Mouse (Mus musculus) forebrain, embryonic 13.5 days (tissue): ENCODE data around the gene Entpd2. TPM values are rescaled to one million over a fixed set of nuclear protein-coding genes. Genes with fewer than 3 reads are reported as not detected.

Experiments
- ATAC-seq: fragments of 200-750 bp; cut with Nextera tagmentation; 2 replicates; pipeline ENCODE4 v1.8.0; 2017
- H3K27ac ChIP-seq: fragments of 300-500 bp; sonication (generic); 2 replicates; pipeline ENCODE4 v1.5.1; 2015; ENCODE audit warnings: inconsistent platforms, mild to moderate bottlenecking, moderate library complexity
- H3K27me3 ChIP-seq: fragments of 300-500 bp; sonication (generic); 2 replicates; pipeline ENCODE4 v1.6.1; 2015; ENCODE audit warnings: mild to moderate bottlenecking, inconsistent platforms
- H3K36me3 ChIP-seq: fragments of 300-500 bp; sonication (generic); 2 replicates; pipeline ENCODE4 v1.6.1; 2015; ENCODE audit warnings: mild to moderate bottlenecking, inconsistent platforms; ENCODE audit not compliant: poor library complexity, severe bottlenecking
- H3K4me1 ChIP-seq: fragments of 300-500 bp; sonication (generic); 2 replicates; pipeline ENCODE4 v1.6.1; 2015; ENCODE audit warnings: inconsistent platforms
- H3K4me2 ChIP-seq: fragments of 300-500 bp; sonication (generic); 2 replicates; pipeline ENCODE4 v1.6.1; 2015; ENCODE audit warnings: inconsistent platforms, mild to moderate bottlenecking, moderate library complexity
- H3K4me3 ChIP-seq: fragments of 300-500 bp; sonication (generic); 2 replicates; pipeline ENCODE4 v1.5.1; 2015; ENCODE audit warnings: mild to moderate bottlenecking, inconsistent platforms
- H3K9ac ChIP-seq: fragments of 300-500 bp; sonication (generic); 2 replicates; pipeline ENCODE4 v1.6.1; 2015; ENCODE audit warnings: mild to moderate bottlenecking, inconsistent platforms
- H3K9me3 ChIP-seq: fragments of 300-500 bp; sonication (generic); replicated peaks from 2 replicates; pipeline ENCODE4 v1.6.1; 2016; ENCODE audit warnings: inconsistent platforms
- WGBS: fragments of 180-500 bp; shearing (Covaris S2); methylation state at CpG from one replicate; pipeline ENCODE4 v1.1.7; 2015; 5-methylcytosine and 5-hydroxymethylcytosine counted together
- polyA plus RNA-seq: library from polyadenylated mRNA; unstranded; fragments of >200 nt; fragmentation: Nextera tagmentation; extraction: Ambion mirVana; gene quantifications from 2 replicates; pipeline ENCODE4 v1.2.1, GENCODE M21; 2015

Gene Entpd2
- polyA plus RNA-seq = 0.68 and 0.98 TPM in 2 replicates

DNA sequence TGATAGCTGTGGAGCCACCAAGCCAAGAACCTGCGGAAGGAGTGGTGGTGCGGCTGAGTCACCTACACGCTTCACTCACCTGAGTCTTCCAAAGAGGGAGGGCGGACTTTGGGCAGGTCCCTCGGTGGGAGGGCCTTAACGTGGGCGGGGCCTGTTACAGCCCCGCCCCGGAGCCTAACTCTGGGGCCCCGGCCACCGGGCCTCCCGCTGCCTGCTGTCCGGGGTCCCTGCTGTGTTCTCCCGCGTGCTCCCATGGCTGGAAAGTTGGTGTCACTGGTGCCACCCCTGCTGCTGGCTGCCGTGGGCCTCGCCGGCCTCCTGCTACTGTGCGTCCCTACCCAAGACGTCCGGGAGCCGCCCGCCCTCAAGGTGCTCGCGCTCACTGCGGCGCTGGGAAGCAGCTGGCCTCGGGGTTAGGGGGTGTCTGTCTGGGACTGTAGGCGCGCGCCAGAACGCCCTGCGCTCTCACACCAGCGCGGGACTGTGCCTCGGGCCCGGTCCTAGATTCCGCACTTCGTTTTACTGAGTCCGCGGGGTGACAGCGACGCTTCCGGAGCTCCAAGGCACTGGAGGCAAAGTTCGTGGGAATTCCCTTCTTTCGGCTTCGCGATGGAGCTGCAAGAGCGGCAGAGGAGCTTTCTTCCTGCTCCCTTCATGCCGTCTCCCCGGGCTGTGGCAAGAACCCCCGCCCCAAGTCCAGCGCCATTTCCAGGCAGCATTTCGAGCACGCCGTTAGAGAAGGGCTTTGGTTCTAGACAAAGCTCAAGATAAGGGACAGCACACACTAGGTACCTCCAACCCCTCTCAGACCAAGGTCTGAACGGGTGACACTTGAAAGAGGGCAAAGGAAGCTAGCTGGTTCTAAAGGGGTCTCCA is at the start of gene Entpd2:
Gene Entpd2 (plus strand): TSS at position 154 of the 876 bp plus-strand sequence.
- H3K4me2 ChIP-seq = peak within 1 kb of the TSS; percentile 61
- peaks cover 74% of the 10 kb centered on the region for H3K27me3 ChIP-seq
- WGBS = 2% methylated on average over 57 of the region's 57 CpGs
- peak within 1 kb of the TSS; percentile 35 for H3K4me3 ChIP-seq
- H3K27ac ChIP-seq = no peak within 1 kb of the TSS
- 0 out of 2 replicates have a peak, but pooled peaks have one; percentile 27 for ATAC-seq
- peak within 1 kb of the TSS; percentile 41 for H3K9ac ChIP-seq
- peaks cover 30% of the 10 kb centered on the region for H3K4me1 ChIP-seq
- H3K36me3 ChIP-seq = no peaks in the 10 kb centered on the region
- no peaks in the 10 kb centered on the region; the same call in 1 of the 2 replicates for H3K9me3 ChIP-seq

DNA sequence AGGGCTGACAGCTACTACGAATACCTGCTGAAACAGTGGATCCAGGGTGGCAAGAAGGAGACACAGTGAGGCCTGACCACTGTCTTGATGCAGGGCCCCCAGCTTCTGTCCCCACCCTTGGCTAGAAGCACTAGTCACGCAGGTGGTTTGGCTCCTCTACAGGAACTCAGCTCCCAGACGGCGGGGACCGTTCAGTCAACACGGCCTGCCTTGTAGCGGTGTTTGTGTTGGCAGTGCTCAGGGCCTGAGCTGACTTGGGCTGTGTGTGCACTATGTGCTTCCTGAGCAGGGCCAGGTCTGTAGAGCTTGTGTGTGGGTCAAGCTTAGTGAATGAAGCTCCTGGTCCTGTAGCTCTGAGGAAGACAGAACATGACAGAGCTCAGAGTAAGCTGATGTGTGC is 47.5 kb upstream of the Entpd2 start:
- Histone ChIP-seq H3K4me3 (no peak overlapping the region), H3K9me3 (no peaks in the 10 kb centered on the region), H3K27ac (no peak overlapping the region), H3K9ac (no peak overlapping the region), H3K4me1 (no peaks in the 10 kb centered on the region), H3K27me3 (no peaks in the 10 kb centered on the region), H3K36me3 (peaks cover 98% of the 10 kb centered on the region), H3K4me2 (no peak overlapping the region)
- WGBS = 96% methylated on average over 7 of the region's 7 CpGs
- no peak for ATAC-seq

DNA sequence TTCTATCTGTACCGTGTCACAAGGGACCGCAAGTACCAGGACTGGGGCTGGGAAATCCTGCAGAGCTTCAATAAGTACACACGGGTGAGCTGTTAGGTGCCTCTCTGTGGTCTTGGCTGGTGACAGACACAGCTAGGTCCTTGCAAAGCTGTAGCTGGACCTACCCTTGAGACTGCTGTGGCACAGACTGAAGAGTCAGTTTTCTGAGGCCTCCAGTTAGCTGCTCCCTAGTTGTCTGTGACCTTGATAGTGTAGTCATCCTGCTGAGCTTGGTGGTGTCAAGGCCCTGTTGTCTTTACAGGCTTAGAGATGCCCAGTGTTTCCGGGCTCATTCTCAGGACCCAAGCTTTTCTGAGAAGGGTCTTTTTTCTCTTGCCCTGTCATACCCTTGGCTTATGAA is 46.2 kb upstream of the Entpd2 start:
- Histone ChIP-seq H3K4me2 (no peak overlapping the region), H3K9me3 (no peaks in the 10 kb centered on the region), H3K36me3 (peaks cover 93% of the 10 kb centered on the region), H3K4me3 (no peak overlapping the region), H3K9ac (no peak overlapping the region), H3K4me1 (no peaks in the 10 kb centered on the region), H3K27ac (no peak overlapping the region), H3K27me3 (no peaks in the 10 kb centered on the region)
- no peak for ATAC-seq
- 97% methylated on average over 4 of the region's 4 CpGs for WGBS

DNA sequence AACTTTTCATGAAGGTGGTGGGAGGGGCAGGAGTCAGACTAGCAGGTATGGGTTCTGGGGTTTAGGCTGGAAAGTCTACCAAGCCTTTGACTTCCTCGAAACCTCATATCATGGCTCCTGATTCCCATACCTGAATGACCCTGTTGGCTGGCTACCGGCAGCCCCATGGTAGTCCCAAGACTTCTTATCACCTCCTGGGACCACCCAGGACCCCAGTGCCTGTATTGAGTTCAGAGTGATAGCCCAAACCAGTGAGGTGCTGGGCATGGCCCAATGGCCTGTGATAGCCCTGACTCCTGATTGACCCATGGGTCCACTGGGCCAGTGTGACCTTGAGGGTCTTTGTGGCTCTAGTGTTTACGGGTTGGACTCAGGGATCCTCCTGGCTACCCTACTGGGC is 45.0 kb upstream of the Entpd2 start:
- H3K4me1 ChIP-seq = peaks cover 8% of the 10 kb centered on the region
- H3K4me2 ChIP-seq = no peak overlapping the region
- no peak overlapping the region for H3K4me3 ChIP-seq
- H3K27ac ChIP-seq = no peak overlapping the region
- ATAC-seq = no peak
- no peaks in the 10 kb centered on the region for H3K9me3 ChIP-seq
- WGBS = 95% methylated on average over 3 of the region's 3 CpGs
- no peak overlapping the region for H3K9ac ChIP-seq
- peaks cover 81% of the 10 kb centered on the region for H3K36me3 ChIP-seq
- H3K27me3 ChIP-seq = no peaks in the 10 kb centered on the region

DNA sequence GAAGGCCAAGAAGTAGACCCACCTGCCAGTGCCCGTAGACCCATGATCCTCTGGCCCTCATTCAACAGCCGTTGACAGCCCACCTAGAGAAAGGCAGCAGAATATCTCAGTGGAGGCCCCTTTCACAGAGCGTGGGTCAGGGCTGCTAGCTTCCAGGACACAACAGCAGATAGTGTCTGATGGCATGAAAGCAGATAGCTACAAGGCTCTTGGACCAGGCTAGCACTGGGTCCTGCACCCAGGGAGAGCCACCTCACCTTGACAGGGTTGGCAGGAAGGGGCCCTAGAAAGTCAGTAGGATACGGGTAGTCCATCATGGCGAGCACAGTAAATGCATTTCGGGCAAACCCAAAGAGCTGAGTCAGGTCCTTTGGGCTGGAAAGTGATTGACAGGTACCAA is 41.5 kb upstream of the Entpd2 start:
- no peak overlapping the region for H3K4me2 ChIP-seq
- H3K9ac ChIP-seq = no peak overlapping the region
- no peaks in the 10 kb centered on the region for H3K9me3 ChIP-seq
- no peak overlapping the region for H3K4me3 ChIP-seq
- H3K36me3 ChIP-seq = peaks cover 48% of the 10 kb centered on the region
- ATAC-seq = no peak
- H3K27ac ChIP-seq = no peak overlapping the region
- peaks cover 23% of the 10 kb centered on the region for H3K4me1 ChIP-seq
- WGBS = 90% methylated on average over 6 of the region's 6 CpGs
- H3K27me3 ChIP-seq = no peaks in the 10 kb centered on the region

DNA sequence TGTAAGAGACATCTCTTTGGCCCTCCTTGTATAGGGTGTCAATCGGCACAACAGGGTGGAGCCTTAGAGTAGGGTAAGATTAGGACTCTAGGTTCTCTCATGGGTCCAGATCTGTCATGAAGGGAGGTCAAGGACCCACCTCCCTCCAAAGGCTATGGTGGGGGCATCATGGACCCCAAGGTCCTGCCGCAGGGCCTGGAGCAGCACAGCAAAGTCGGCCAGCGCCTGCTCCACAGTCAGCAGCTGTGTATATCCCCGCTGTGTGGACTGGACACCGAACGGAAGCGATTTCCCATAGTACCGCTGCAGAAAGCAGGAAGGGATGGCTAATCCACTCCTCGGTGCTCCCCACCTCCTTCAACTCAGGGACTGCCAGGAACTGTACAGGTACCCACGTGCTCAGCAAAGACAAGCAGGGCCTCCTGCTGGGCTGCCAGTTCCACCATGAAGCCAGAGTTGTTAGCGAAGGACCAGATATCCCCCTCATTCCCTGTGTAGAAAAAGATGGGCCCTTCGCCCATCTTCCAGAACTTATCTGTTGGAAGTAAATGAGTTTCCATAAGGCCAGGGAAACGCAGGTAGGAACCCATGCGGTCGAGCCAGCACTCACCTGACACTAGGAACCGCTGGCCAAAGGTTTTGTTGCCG is 40.1 kb upstream of the Entpd2 start:
- Histone ChIP-seq H3K9ac (peak overlapping the region; percentile 75), H3K27ac (no peak overlapping the region), H3K27me3 (no peaks in the 10 kb centered on the region), H3K4me2 (peak overlapping the region; percentile 79), H3K4me1 (peaks cover 23% of the 10 kb centered on the region), H3K36me3 (peaks cover 38% of the 10 kb centered on the region), H3K4me3 (peak overlapping the region; percentile 60), H3K9me3 (no peaks in the 10 kb centered on the region)
- ATAC-seq = 0 out of 2 replicates have a peak, but pooled peaks have one; percentile 33
- 42% methylated on average over 18 of the region's 18 CpGs for WGBS

DNA sequence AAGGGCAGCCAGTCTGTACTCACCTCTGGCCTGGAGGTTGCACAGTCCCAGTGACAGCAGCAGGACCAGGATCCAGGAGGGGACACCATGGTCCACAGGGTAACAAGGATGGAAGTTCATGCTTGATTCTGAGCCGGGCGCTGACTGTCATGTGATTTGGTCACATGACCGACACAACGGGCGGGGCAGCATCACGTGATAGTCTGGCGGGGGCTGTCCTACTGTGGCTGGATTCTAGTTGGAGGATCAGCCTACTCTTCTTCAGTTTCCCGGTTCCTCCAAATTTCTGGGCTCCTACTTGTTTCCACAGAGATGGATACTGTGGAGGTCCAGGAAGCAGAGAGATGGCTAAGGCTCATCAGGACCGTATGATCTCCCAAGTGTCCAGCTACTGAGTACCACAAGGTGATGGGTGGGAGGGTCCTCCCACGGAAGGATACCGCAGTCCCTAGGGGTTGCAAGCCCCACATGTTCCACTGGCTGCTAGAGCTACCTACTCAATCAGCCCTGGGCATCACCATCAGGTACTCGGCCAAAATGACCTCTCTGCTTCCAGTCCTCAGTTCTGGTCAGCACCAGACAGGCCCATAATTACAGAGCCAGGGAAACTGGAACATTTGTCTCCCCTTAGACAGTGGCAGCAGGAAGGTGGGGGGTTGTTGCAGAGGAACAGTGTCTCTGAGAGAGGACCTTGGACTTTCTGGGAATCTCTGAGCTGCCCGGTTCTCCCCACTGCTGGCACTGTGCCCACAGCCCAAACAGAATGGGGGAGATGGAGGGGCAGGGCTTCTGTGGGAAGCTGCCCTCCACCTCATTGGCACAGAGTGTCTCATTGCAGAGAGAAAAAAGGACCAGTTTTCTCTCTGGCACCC is 39.2 kb upstream of the Entpd2 start, which contains the start of gene Dpp7:
Gene Dpp7 (minus strand): TSS at position 152 of the 872 bp plus-strand sequence.
- Histone ChIP-seq H3K27ac (no peak within 1 kb of the TSS), H3K4me3 (peak within 1 kb of the TSS; percentile 60), H3K4me1 (peaks cover 23% of the 10 kb centered on the region), H3K9me3 (no peaks in the 10 kb centered on the region), H3K36me3 (peaks cover 29% of the 10 kb centered on the region), H3K27me3 (no peaks in the 10 kb centered on the region), H3K4me2 (peak within 1 kb of the TSS; percentile 79), H3K9ac (peak within 1 kb of the TSS; percentile 75)
- WGBS = 5% methylated on average over 13 of the region's 13 CpGs
- peak; percentile 88 for ATAC-seq

DNA sequence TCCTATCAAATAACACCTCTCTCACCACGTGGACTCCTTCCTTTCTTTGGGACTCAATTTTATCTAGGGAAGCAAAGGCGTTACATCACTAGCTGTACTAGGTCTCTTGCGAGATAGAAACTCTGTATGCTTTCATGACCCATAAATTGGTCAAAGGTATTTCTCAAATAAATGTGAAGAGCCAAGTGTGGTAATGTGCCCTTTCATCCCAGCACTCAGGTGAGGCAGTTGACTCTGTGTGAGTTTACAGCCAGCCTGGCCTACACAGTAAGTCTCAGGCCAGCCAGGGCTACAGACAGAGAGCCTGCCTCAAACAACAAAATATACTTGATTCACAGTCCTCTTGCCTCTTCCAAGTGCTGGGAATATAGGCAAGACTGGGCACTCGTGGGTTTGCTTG is 35.8 kb upstream of the Entpd2 start:
- no peak for ATAC-seq
- 76% methylated on average over 4 of the region's 4 CpGs for WGBS

DNA sequence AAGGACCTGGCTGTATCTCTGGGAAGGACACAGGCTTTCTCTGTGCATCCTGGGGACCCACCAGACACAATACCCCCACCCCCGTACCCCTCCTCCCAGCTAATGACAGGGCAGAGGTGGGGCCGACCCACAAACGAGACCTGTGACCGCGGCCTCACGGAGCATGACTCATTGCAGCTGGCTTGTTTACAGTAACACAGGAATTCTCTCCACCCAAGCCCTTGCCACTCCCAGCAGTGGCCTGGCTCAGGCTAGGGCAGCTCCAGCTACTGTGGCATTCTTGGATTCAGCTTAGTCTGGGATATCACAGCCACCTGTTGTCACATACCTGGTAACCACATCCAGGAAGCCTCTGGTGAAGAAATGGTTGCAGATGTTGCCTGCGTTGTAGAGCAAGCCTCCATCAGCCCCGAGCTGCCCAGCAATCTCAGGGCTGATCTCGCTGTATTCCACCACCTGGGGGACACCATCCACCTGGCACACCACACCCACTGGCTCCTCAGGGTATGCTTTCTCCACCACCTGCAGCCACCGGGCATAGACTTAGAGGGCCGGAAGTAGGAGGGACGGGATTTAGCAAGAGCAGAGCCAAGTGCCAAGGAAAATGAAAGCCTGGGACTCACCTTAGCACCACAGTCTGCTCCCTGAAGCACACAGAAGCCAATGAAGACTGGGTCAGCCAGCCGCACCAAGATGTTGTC is 32.0 kb upstream of the Entpd2 start:
- peaks cover 10% of the 10 kb centered on the region; the same call in 1 of the 2 replicates for H3K4me1 ChIP-seq
- H3K27ac ChIP-seq = no peak overlapping the region
- H3K27me3 ChIP-seq = peaks cover 50% of the 10 kb centered on the region
- no peaks in the 10 kb centered on the region for H3K9me3 ChIP-seq
- H3K9ac ChIP-seq = no peak overlapping the region
- peaks cover 4% of the 10 kb centered on the region; the same call in 1 of the 2 replicates for H3K36me3 ChIP-seq
- 65% methylated on average over 13 of the region's 13 CpGs for WGBS
- no peak overlapping the region for H3K4me3 ChIP-seq
- no peak for ATAC-seq
- no peak overlapping the region for H3K4me2 ChIP-seq

More for the DNA sequence above, 35.8 kb upstream of the Entpd2 start:
- peaks cover 25% of the 10 kb centered on the region for H3K4me1 ChIP-seq
- no peak overlapping the region for H3K27ac ChIP-seq
- no peak overlapping the region for H3K4me3 ChIP-seq
- H3K27me3 ChIP-seq = peaks cover 24% of the 10 kb centered on the region
- H3K36me3 ChIP-seq = peaks cover 4% of the 10 kb centered on the region; the same call in 1 of the 2 replicates
- H3K9ac ChIP-seq = no peak overlapping the region
- no peak overlapping the region for H3K4me2 ChIP-seq
- H3K9me3 ChIP-seq = no peaks in the 10 kb centered on the region

DNA sequence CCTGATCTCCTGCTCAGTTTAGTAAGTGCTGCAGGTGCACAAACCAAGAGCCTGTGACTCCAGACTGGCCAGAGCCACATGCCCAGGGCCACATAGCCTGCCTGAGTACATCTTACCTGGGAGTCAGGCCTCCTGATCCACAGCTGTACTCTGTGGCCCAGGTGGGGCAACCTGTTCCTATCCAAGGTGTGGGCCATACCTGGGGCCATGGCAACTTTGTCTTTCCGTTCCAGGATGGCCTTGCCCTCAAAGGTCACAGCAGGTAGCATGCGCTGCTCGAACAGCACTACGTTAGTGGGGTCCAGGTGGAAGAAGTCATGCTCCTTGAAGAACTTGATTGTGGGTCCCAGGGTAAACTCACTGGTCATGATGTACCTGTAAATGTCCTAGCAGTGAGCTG is 31.4 kb upstream of the Entpd2 start:
- Histone ChIP-seq H3K27me3 (peaks cover 54% of the 10 kb centered on the region), H3K4me2 (peak overlapping the region; percentile 98; the same call in 1 of the 2 replicates), H3K4me3 (peak overlapping the region; percentile 53; the same call in 1 of the 2 replicates), H3K9ac (no peak overlapping the region), H3K36me3 (peaks cover 4% of the 10 kb centered on the region; the same call in 1 of the 2 replicates), H3K4me1 (peaks cover 10% of the 10 kb centered on the region; the same call in 1 of the 2 replicates), H3K9me3 (no peaks in the 10 kb centered on the region), H3K27ac (no peak overlapping the region)
- no peak for ATAC-seq
- WGBS = 87% methylated on average over 4 of the region's 4 CpGs

DNA sequence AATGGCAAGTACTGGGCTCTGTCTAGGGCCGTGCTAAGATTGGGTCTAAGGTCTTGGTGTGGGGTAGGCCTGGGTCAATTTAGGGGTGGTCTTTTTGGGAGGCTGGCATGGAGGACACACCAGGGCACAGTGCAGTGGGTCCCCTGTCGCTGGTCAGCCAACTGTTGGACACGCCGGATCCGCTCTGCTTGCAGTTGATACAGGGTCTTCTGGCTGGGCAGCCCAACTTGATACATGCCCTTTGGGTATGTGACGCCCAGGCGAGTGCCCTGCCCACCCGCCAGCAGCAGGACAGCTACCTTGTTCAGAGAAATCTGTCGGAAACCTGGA is 30.9 kb upstream of the Entpd2 start:
- Histone ChIP-seq H3K9me3 (no peaks in the 10 kb centered on the region), H3K36me3 (peaks cover 4% of the 10 kb centered on the region; the same call in 1 of the 2 replicates), H3K4me2 (peak overlapping the region; percentile 98), H3K4me1 (peaks cover 10% of the 10 kb centered on the region; the same call in 1 of the 2 replicates), H3K27me3 (peaks cover 54% of the 10 kb centered on the region), H3K9ac (peak overlapping the region; percentile 71; the same call in 1 of the 2 replicates), H3K27ac (no peak overlapping the region), H3K4me3 (peak overlapping the region; percentile 53)
- 0 out of 2 replicates have a peak, but pooled peaks have one; percentile 34 for ATAC-seq
- WGBS = 32% methylated on average over 9 of the region's 9 CpGs
